Mouse (Mus musculus): Measurements from ENCODE around the gene 4930523C07Rik. TPM values are rescaled to one million over a fixed set of nuclear protein-coding genes. Genes with fewer than 3 reads are reported as not detected.
A peak's percentile ranks its signal among the peaks of the same experiment; 100 is the strongest.

The 4930523C07Rik gene
- polyA plus RNA-seq, 1 experiment from 2014 or later, result 33.1 TPM

DNA sequence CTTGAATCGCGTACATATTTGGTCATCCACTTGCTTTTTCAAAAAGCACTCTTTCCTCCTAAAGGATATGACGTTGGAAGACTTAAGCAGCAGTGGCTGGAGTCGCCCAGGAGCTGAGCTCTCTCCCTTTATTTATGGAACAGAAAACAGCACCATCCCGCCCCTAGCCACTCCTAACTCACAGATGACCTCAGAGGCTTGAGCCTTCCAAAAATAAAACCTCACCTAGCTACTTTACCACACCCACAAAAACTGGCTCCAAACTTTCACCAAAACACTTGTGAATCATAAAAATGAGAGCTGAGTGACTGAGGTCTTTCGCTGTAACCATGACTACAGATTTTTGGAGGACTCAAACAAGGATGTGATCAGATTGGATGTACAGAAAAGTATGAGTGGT, 16.4 kb downstream of the 4930523C07Rik start:
- ATAC-seq, result no peak
- POLR2A ChIA-PET, result interaction anchor here (1.1 to 1.3 kb wide), 2 partner anchors 141 to 155 kb away, joined by 3 read pairs; no protein-coding TSS in a partner anchor
- no peak for TF ChIP-seq CTCF (IDR thresholded peaks at IDR 0.05)
- H3K27me3 ChIP-seq, result no peaks in the 10 kb centered on the region
- DNase-seq (ENCODE audit: low read depth, low spot score), result no peak
- CTCF ChIA-PET, result interaction anchor here (1.2 to 2.2 kb wide), 7 partner anchors 16 to 152 kb away, joined by 3 to 8 read pairs (median 5); partner anchors contain the start of gene 4930523C07Rik
- in situ Hi-C loops (cut with MboI; ENCODE audit: low pct_unique_long_range_greater_than_20kb), result loop anchor here (5.0 to 25.0 kb wide), 2 partner anchors 173 to 773 kb away; no protein-coding TSS in a partner anchor

DNA sequence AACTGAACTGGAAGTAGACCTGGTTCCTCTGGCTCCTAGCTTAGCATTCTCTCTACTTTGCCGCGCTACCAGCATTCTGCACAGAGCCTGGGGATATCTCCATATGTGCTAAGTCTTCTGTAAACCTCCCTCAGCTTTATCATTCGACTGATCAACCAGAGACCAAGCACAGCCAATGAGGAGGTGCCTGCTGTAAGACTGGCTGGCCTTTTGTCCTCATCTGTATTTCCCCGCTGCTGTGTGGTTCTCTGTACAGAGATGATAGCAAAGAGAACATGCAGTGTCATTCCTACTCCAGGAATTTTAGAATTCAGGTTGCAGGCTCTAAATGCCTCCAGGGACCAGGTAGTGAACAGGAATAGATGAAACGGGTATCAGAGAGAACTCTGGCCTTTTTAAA, 17.1 kb downstream of the 4930523C07Rik start:
- in situ Hi-C loops (cut with MboI; ENCODE audit: low pct_unique_long_range_greater_than_20kb), result loop anchor here (5.0 to 25.0 kb wide), 2 partner anchors 174 to 774 kb away; no protein-coding TSS in a partner anchor
- ATAC-seq, result no peak
- no peak for DNase-seq (ENCODE audit: low read depth, low spot score)
- POLR2A ChIA-PET, result interaction anchor here (1.1 to 1.3 kb wide), 2 partner anchors 142 to 156 kb away, joined by 3 read pairs; no protein-coding TSS in a partner anchor
- CTCF ChIA-PET, result interaction anchor here (0.9 to 2.2 kb wide), 9 partner anchors 11 to 170 kb away, joined by 3 to 8 read pairs (median 5); partner anchors contain the start of gene 4930523C07Rik
- H3K27me3 ChIP-seq, result no peaks in the 10 kb centered on the region
- no peak for TF ChIP-seq CTCF (IDR thresholded peaks at IDR 0.05)

DNA sequence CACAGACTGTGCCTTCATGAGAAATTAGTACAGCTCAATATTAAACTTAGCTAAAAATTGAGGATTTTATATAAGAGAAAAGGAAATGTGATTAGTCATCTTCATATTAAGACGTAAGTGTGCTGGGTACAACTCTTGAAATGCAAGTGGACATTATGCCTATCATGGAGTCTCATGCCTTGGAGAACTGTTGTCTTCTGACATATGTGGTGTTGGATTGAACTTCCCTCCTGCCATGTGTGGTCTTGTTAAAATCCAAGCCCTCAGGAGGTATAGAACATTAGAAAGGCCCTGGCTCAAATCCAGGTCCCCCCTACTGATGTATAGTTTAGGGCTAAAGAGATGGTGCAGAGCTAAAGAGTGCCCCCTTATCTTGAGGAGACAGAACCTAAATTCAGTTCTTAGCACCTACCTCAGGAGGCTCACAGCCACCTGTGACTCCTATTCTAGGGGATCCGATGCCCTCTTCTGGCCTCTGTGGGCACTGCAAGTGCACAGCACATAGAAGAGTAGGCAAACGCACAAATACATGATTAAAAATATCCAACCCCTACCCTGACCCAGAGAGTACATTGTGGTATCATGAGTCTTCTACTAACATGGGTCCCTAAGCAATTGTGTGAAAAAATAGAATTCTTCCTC, 17.7 kb downstream of the 4930523C07Rik start:
- ATAC-seq (no peak), DNase-seq (ENCODE audit: low read depth, low spot score) (no peak)
- ChIA-PET POLR2A (no interaction called here), CTCF (interaction anchor here (0.9 to 2.2 kb wide), 9 partner anchors 10 to 171 kb away, joined by 3 to 8 read pairs (median 5); partner anchors contain the start of gene 4930523C07Rik)
- TF ChIP-seq CTCF (IDR thresholded peaks at IDR 0.05), result peak; percentile 90
- no peaks in the 10 kb centered on the region for H3K27me3 ChIP-seq
- in situ Hi-C loops (cut with MboI; ENCODE audit: low pct_unique_long_range_greater_than_20kb), result loop anchor here (5.0 to 25.0 kb wide), 2 partner anchors 175 to 775 kb away; no protein-coding TSS in a partner anchor

DNA sequence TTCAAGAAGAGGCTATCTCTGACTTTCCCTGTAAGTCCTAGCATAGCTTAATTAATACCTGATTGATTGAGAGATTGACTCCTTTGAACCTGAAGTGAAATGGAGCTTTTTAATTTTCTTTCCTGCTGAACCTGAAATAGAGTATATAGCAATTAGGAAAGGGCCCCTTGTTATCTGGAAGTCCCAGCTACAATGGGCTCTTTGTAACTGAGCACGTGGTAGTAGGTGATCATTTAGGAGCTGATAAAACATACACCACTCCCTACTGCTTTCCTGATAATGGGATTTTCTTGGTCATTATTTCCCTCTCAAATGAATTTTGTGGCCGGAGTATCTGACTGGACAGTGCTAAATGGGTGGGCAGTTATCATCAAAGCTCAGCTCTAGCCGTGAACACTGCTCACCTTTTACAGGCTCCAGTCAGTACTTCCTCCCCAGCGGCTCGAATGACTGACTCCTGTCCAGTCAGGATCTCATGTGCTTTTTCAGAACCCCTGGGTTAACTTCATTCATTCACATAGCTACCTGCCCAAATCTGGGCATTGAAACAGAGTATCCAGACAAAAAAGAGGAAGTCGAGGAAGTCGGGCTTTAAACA, 20.5 kb downstream of the 4930523C07Rik start:
- no peak for ATAC-seq
- no peak for DNase-seq (ENCODE audit: low read depth, low spot score)
- no peaks in the 10 kb centered on the region for H3K27me3 ChIP-seq
- in situ Hi-C loops (cut with MboI; ENCODE audit: low pct_unique_long_range_greater_than_20kb), result loop anchor here (5.0 to 25.0 kb wide), 2 partner anchors 177 to 777 kb away; no protein-coding TSS in a partner anchor
- ChIA-PET POLR2A (no interaction called here), CTCF (interaction anchor here (1.1 to 1.8 kb wide), 2 partner anchors 16 to 19 kb away, joined by 3 to 5 read pairs; no protein-coding TSS in a partner anchor)
- no peak for TF ChIP-seq CTCF (IDR thresholded peaks at IDR 0.05)

DNA sequence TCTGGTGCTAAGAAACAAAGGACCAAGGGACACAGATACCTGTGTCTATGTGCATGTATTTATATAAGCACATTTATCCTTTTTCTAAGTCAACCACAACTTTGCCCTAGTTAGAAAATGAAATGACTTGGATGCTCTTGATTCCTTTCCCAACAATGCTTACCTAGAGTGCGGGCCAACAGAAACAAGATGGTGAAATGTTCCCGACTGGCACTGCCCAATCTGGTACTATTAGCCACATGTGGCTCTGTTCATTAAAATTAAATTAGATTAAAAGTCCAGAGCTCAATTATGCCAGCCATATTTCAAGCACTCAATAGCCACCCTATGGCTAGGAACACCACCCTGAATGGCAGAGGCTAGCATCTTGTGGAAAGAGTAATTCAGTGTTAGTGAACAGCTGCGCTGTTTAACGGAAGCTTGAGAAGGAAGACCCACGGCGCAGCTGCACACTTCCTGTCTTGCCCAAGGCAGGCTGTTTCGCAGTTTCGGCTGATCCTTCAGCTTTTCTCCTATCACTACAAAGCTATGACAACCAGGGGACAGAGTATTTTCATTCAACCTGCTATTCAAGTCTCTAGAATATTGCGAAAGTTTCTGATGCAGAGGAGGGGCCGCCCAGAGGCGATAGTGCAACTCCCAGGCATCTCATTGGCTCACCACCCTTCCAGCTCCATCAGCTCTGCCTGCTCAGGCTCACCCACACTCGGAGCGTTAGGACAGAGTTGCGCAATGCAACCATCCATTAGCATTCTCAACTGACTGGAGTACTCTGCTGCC, 34.9 kb downstream of the 4930523C07Rik start:
- POLR2A ChIA-PET, result no interaction called here
- no peak for TF ChIP-seq CTCF (IDR thresholded peaks at IDR 0.05)
- ATAC-seq (no peak), DNase-seq (ENCODE audit: low read depth, low spot score) (no peak)
- CTCF ChIA-PET, result interaction anchor here (1.1 to 1.8 kb wide), 3 partner anchors 18 to 679 kb away, joined by 3 to 7 read pairs (median 5); partner anchors contain the start of gene 4930523C07Rik
- no peaks in the 10 kb centered on the region for H3K27me3 ChIP-seq
- in situ Hi-C loops (cut with MboI; ENCODE audit: low pct_unique_long_range_greater_than_20kb), result no loop called here

DNA sequence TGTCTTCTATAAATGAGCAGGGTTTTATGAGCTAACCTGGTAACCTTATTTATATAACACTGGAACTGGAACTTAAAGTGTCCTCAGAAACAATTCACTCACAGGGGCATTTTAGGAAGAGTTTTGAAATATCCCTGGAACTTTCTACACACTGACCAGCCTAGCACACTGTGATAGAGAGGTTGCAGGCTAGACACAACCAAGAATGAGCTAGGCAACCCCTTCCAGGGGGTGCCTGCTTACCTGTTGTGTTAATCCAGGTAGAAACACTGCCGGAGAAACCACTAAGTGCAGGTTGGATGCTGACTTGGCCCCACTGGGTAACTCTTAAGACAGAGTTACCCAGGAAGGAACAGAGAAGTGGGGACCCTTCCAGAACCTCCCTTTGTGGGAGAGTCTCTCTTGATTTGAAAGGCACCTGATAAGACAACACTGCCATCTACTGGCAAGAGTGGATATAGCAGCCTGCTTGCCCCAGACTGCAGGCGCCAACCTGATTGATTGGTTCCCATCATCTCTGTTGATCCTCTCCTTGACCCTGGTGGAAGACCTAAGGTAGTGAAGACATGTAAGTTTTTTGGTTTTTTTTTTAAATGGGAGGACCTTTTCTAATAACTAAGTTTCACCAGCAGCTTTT, 36.7 kb downstream of the 4930523C07Rik start:
- no peaks in the 10 kb centered on the region for H3K27me3 ChIP-seq
- in situ Hi-C loops (cut with MboI; ENCODE audit: low pct_unique_long_range_greater_than_20kb), result loop anchor here (10.0 kb wide), 1 partner anchor 686 kb away; no protein-coding TSS in a partner anchor
- TF ChIP-seq CTCF (IDR thresholded peaks at IDR 0.05), result peak; percentile 59
- DNase-seq (ENCODE audit: low read depth, low spot score) (no peak), ATAC-seq (peak; percentile 65)
- CTCF ChIA-PET, result interaction anchor here (0.8 to 2.3 kb wide), 11 partner anchors 10 to 557 kb away, joined by 3 to 15 read pairs (median 3); partner anchors contain the start of gene Tnr
- POLR2A ChIA-PET, result interaction anchor here (0.6 to 0.7 kb wide), 2 partner anchors 53 to 1224 kb away, joined by 3 read pairs; no protein-coding TSS in a partner anchor

DNA sequence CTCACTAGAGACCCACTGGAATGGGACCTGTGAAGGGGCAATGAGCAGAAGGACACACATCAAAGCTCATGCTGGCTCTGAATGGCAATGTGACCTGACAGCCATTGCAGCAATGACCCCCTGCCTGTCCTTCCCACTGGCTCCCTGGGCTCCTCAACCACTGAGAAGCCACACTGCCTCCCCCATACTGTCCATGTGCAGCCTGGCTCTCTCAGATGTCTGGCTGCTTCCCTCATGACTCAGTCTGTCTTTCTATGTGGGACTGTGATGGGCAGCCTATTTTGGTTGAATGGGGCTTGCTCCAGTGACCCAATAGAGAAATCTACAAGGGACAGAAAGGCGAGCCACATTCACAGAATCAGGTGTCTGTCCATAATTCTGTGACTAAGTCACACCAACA, 38.5 kb downstream of the 4930523C07Rik start:
- in situ Hi-C loops (cut with MboI; ENCODE audit: low pct_unique_long_range_greater_than_20kb), result loop anchor here (10.0 kb wide), 1 partner anchor 688 kb away; no protein-coding TSS in a partner anchor
- no peak for TF ChIP-seq CTCF (IDR thresholded peaks at IDR 0.05)
- DNase-seq (ENCODE audit: low read depth, low spot score) (no peak), ATAC-seq (no peak)
- ChIA-PET POLR2A (no interaction called here), CTCF (no interaction called here)
- no peaks in the 10 kb centered on the region for H3K27me3 ChIP-seq

DNA sequence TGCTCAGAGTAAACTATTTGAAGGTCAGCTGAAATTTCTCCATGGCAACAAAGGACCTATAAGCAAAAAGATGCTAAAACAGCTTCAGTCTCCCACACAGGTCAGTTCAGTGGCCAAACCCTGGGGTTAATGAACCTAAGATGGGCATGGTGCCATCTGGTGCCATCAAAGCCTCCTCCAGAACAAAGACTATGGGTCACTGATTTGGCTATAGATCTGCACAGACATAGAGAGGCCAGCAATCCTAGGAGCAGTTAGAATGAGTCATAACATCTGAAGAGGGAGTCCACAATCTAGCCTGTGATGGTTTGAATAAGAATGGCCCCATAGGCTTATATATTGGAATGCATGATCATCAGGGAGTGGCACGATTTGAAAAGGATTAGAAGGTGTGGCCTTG, 40.1 kb downstream of the 4930523C07Rik start:
- TF ChIP-seq CTCF (IDR thresholded peaks at IDR 0.05), result no peak
- POLR2A ChIA-PET, result no interaction called here
- CTCF ChIA-PET, result interaction anchor here (1.1 kb wide), 1 partner anchor 104 kb away, joined by 3 read pairs; no protein-coding TSS in a partner anchor
- in situ Hi-C loops (cut with MboI; ENCODE audit: low pct_unique_long_range_greater_than_20kb), result loop anchor here (10.0 kb wide), 1 partner anchor 689 kb away; no protein-coding TSS in a partner anchor
- no peaks in the 10 kb centered on the region for H3K27me3 ChIP-seq
- ATAC-seq (no peak), DNase-seq (ENCODE audit: low read depth, low spot score) (no peak)

DNA sequence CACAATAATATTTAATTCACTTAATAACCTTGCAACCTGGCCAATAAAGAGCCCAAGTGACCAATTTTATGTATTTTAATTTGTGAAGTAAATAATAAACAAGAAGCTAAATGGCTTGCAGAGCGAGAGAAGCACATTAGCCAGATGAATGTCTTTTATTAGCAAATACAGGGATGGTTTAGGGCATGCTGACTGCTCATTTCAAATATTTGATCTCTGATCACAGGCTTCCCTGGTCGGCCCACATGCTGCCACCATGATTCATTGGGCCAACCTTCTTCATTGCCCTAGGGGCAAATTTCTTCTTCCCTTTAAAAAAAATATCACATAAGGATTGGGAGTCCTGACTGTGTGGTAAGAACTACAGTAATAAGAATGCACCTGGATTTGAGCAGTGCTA, 42.5 kb downstream of the 4930523C07Rik start:
- no peaks in the 10 kb centered on the region for H3K27me3 ChIP-seq
- DNase-seq (ENCODE audit: low read depth, low spot score) (no peak), ATAC-seq (no peak)
- no peak for TF ChIP-seq CTCF (IDR thresholded peaks at IDR 0.05)
- POLR2A ChIA-PET, result no interaction called here
- in situ Hi-C loops (cut with MboI; ENCODE audit: low pct_unique_long_range_greater_than_20kb), result loop anchor here (10.0 kb wide), 1 partner anchor 692 kb away; no protein-coding TSS in a partner anchor
- CTCF ChIA-PET, result no interaction called here
